Mouse (Mus musculus): ENCODE measurements around the gene Lhfp.
A peak's percentile ranks its signal among the peaks of the same experiment; 100 is the strongest.

Lhfp gene

DNA sequence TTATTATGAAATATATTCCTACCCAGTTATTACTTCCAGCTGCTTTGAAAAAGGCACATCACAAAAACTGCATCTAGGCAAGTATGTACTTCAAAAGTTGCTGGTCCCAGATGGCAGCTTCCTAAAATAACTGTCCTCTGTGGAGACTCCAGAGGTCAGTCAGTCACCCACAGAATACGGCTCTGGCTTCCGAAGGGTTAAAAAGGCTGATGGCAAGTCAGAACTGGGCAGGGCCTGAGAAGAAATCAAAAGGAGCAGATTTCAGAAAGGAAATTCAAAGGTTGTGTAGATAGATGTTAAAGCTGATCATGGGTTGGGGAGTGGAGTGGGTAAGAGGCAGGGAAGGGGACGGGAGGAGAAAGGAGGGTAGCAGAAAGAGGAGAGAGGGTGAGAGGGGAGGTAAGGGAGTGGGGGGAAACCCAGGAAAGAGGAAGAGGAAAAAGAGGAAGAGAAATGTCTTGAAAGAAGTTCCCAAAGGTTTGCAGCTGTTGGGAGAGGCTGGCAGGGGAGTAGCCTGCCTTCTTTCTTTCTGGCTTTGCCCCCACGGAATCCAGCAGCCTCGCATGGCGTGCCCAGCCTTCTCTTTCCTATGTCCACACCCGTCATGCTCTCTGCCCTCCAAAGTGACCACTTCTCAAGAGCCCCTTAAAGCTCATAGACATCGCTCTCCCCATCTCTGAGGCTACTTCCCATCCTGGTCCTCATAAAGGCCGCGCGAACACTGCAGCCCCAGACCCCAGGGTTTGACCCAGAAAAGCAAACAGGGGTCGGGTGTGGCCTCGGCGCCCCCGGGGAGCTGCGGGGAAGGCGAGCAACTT, 526 bp upstream of the Lhfp start:
- DNase-seq (ENCODE audit: low read depth, low spot score) = no peak

DNA sequence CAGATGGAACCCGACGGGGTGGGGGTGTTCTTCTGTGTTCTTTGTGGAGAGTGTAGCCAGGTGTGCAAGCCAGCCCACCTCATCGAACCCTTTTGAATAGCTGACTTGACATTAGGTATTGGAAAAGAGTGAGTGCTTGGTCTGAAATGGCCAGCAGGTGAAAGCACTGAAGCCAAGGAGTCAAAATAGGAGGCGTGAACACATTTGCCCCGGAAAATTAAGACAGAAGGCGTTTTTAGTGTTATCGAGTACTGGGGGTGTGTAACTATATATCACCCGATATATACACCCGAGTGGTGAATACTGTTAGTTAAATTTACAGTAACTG, 876 bp downstream of the Lhfp start:
- no peak for DNase-seq (ENCODE audit: low read depth, low spot score)

DNA sequence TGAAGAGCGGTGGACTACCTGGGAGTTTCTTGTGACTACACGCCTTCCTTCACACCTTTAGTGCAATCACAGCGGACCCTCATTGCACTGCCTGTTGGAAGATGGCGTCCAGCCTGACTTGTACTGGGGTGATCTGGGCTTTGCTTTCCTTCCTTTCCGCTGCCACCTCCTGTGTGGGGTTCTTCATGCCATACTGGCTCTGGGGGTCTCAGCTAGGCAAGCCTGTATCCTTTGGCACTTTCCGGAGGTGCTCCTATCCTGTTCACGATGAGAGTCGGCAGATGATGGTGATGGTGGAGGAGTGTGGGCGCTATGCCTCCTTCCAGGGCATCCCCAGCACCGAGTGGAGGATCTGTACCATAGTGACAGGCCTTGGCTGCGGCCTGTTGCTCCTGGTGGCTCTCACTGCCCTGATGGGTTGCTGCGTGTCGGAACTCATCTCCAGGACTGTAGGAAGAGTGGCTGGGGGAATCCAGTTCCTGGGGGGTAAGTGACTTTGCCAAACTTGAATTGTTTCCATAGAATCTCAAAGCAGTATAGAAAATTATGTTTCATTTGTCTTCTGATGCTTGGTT, 2.0 kb downstream of the Lhfp start:
- no peak for DNase-seq (ENCODE audit: low read depth, low spot score)

DNA sequence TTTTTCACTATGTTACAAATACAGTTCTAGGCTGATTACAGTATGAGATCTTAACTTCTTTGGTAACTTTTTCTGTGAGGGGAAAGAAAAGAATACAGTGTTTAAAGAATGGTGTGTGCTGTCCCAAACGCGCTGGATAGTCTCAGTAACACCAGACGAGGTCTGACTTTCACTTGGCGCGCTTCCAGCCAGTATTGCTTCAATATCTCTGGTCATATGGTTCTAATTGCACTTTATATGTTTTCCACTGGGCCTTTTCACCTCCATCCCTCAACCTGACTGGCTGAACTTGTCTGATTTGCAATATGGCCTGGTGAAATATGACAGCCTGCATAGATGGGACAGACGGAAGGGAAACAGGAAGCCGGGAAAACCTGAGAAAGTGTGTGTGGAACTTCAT, 2.9 kb downstream of the Lhfp start:
- DNase-seq (ENCODE audit: low read depth, low spot score) = peak; percentile 57

DNA sequence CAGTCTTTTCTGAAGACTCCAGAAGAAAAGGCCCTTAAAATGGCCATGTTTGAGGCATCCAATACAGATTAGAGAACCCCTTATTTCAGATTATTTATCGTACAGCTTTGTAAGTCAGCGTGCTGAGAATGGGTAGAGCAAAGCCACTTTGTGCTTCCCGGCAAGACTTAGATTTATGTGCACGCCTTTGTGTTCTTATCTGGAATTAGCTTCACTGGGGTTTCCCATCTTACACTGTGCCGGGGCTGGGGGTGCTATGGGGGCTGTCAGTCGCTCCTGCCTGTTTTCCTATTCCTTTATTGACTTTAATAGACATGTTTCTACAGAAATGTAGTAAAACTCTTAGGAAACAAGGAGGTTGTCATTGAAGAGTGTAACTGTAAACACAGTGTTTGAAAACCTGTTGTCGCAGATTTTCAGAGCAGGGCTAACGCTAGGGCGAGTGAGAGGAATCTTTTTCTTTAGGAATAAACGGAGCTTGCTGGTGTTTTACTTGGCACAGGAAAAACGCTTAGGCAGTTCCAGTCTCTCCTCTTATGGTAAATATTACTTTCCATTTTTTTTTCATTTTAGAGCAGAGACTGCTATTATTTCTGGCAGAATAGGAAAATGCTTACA, 3.5 kb downstream of the Lhfp start:
- DNase-seq (ENCODE audit: low read depth, low spot score) = peak; percentile 19

DNA sequence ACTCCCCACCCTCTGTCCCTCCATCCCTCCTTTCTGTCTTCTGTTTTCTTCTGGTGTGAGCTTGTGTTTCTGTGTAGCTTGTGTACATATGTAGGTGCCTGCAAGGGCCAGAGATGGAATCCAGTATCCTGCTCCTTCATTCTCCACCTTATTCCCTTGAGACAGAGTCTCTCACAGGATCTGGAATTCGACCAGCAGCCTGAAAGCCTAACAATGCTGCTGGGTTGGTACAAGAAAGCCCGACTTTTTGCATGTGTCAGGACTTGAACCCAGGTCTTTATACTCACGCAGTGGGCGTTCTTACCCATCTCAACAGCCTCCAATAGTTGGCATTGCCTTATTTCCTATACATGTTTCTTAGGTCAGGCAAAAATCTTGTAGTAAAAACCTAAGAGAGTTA, 4.4 kb downstream of the Lhfp start:
- DNase-seq (ENCODE audit: low read depth, low spot score) = no peak

DNA sequence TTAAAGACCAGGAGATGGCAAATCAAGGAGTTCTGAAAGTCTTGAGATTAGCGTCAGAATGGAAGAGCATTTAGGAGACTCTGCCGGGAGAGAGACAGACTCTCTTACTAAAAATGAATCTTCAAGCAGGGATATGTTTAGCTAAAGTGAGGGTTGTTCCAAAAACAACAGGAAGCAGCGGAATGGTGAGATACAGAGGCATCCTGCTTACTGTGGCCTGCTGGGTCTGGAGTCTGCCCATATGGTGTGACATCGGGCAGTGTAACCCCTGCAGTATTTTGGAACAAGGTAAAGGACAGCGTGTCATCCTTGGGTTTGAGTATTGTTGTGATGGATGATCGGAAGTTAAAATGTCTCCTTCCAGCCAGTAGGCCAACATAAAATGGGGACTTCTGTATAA, 5.0 kb downstream of the Lhfp start:
- no peak for DNase-seq (ENCODE audit: low read depth, low spot score)

DNA sequence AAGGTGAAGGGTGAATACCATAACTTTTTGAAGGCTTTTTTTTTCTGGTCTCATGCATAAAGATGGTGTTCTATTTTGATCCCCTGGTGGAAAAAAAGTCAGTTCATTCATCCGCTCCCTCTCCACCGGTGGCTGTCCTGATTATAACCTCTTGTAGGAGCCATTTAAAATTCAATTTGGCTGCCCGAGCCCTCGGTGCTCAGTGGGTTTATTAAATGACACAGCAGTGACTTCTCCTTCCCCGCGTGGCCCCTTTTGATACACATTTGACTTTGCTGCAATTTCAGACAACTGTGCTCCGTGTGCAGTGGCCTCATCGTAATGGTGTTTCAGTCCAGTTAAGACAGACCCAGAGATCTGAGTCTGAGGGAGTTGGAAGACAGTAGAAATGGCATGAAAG, 11.1 kb downstream of the Lhfp start:
- no peak for DNase-seq (ENCODE audit: low read depth, low spot score)

DNA sequence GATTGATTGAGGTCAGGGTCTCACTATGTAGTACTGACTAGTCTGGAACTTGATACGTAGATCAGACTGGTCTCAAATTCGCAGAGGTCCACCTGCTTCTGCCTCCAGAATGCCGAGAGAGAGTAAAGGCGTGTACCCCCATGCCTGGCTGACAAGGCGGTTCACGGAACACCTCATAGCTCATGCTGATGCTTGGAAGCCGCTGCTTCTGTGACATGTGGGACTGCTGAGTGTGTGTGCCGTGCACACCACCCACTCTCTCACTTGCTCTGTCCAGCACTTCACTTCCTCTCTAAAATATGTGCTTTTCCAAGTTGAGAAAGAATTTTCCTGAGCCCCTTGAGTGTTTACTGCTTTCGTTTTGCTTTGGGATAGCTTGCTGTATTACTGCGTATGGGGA, 15.1 kb downstream of the Lhfp start:
- no peak for DNase-seq (ENCODE audit: low read depth, low spot score)

DNA sequence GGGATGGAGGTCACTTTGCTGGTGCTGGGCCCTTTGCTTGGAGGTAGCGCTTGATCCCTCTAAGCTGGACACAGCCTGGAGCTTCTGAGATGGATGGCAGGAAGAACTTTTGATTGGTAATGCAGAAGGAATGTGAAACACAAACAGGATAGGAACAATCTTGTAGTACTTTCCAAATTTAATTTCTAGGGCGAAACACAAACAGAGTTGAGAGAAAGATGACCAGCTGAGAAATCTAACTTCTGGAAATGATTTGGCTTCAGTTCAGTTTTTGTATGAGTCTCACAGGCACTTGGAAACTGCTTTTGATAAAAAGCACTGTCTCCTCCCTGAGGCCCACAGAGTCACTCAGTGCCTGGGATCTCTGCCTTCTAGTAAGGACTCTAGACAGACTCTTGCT, 18.6 kb downstream of the Lhfp start:
- DNase-seq (ENCODE audit: low read depth, low spot score) = no peak

DNA sequence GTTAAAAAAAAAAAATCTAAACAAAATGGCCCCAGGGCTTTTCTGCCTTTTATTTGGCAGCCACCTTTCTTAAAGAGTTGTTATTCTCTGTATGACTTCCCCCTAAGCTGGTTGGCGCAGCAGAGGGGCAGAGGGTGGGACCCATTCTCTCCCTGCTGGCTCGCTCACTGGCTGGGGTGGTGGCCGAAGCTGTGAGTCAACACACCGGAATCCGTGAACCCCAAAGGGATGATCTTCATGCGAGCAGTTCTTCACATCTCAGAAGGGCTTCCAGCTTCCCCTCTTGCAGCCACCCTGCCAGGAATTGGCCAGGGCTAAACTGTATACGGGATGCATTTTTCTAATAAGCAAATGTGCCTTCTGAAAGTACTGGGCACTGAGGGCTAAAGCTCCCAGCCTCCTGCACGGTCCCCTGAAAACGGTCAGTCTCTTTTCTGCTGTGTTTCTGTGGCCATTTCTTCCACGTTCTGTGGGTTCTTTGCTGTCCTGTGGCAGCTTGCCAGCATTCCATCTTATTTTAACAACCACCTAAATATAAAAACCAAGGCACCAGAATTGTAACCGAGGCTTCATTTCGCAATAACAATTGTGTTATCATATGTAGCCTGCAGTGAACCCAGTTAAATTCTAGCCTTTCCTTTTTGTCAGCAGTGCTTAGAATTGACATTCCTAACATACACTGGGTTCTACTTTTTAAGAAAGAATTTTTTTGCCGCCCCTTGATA, 22.3 kb downstream of the Lhfp start:
- no peak for DNase-seq (ENCODE audit: low read depth, low spot score)

DNA sequence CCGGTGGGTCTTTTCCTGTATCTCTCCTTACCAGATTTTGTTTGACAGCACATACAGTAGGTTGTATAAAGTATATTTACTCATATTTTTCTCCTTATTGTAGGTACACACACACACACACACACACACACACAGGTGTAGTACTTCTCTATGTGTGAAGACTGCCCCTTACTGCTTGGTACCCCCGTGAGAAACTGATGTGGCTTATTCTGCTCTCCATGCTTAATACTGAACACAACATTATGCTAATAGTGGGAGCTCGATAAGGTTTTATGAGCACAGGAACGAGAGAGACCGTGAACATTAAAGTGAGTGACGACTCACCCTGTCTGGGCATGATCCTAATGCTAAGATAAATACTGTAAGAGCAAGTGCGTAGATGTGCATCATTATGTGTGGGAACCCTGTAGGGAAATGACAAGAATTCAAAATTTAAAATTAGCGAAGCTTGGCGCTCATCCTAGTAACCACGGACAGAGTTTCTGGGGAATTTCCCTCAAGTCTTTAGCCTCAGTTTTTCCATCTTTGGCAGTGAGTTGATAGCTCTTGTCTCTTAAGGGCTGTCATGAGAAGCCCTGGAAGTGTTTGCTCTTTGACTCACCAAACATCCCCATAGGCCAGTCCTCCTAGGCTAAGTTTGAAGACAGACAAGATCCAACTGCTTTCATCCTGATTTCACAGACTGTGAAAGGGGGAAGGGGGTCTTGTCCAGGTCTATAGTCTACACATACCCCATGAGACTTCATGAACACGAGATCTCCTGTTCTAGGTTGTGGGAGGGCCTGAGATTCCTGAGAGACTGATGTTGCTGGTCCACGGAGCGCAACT, 24.2 kb downstream of the Lhfp start:
- DNase-seq (ENCODE audit: low read depth, low spot score) = no peak

DNA sequence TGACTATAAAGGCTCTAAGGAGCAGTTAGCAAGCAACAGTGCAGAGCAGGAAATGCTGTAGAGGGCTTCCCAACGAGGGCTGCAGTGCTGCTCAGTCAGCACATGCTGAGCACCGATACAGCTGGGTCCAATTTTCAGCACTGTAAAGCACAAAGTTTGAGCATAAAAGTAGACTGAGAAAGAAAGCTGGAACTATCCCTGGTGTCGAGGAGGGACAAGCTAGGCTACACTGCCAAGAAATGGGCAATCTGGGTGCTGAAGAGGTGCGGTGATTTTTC, 24.7 kb downstream of the Lhfp start:
- no peak for DNase-seq (ENCODE audit: low read depth, low spot score)

DNA sequence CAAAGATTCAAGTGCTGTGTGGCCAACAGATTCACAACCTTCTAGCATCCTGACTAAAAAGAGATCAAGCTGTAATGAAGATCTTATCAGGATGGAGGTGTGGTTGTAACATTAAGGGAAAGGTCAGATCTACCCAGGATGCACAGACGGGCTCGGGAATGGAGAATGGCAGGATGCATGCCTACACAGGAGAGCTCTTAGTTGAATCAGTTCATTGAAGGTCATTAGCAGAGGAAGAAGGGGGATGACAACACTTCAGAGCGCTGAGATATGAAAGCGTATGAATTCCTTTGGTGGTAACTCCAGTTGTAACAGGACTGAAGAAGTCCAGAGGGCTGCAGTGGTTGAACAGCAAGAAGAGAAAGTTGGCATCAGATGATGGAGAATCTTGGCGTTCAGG, 27.1 kb downstream of the Lhfp start:
- no peak for DNase-seq (ENCODE audit: low read depth, low spot score)

DNA sequence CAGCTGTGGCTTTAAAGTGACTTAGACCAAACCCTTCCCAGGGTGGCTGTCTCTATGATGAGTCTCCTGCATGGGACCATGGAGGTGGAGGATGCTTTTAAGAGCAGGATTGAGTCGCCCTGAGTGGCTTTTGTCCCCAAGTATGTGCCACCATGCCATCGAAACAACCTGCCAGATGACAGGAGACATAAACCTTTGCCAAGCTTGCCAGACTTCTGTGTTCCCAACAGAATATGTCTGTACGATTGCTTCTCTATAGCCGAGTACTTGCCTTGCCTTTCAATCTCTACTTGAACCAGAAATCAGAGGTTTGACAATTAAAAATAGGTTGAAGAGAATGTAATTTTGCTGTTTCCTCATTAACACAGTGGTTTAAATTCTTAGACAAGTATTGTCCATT, 32.9 kb downstream of the Lhfp start:
- no peak for DNase-seq (ENCODE audit: low read depth, low spot score)

DNA sequence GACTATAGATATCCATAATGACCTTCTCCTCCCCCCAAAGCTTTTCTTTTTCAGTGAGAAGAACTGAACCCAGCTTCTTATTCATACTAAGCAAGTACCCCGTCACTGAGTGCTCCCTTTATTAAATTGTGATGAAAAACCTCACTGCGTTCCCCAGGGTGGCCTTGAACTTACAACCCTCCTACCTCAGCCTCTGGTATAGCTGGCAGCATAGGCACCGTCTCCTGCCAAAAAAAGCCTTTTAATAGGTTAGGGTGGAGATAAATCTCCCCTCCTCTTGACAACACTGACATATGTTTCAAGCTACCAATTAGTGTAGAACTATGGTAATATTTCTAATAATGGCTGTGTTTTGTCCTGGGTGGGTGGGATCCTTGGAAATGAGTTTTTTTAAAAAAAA, 33.4 kb downstream of the Lhfp start:
- no peak for DNase-seq (ENCODE audit: low read depth, low spot score)

DNA sequence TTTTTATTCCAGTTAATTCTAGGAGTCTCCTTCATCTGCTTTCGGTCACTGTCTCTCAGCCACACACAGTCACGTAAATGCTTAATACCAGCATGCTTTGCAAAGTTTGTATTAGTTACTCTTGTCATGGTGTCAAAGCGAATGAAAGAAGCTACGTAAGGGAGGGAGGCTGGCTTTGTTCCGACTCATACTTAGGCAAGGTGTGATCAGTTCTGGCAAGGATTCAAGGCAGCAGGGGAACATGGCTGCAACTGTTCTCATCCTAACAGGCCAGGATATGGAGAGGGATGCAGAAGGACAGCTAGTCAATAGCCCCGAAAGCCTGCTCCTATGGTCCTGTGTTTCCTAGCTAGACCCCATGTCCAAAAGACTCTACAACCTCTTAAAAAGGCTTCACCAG, 39.0 kb downstream of the Lhfp start:
- DNase-seq (ENCODE audit: low read depth, low spot score) = no peak

DNA sequence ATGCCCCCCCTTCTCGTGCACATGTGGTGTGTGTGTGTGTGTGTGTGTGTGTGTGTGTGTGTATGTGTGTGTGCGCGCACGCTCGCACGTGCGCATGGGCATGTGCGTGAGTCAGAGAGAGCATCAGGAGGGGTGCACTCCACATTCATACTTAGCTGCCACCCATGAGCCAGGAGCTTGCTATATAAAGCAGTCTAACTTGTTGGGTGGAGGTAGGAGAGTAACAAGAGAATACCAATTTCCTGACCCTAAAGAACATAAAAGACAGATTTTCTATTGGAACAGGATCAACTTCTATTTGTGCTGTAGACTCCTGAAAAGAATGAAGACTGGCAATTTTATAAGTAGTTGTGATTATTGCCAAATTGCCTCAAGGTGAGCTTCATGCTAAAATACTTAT, 39.4 kb downstream of the Lhfp start:
- no peak for DNase-seq (ENCODE audit: low read depth, low spot score)

DNA sequence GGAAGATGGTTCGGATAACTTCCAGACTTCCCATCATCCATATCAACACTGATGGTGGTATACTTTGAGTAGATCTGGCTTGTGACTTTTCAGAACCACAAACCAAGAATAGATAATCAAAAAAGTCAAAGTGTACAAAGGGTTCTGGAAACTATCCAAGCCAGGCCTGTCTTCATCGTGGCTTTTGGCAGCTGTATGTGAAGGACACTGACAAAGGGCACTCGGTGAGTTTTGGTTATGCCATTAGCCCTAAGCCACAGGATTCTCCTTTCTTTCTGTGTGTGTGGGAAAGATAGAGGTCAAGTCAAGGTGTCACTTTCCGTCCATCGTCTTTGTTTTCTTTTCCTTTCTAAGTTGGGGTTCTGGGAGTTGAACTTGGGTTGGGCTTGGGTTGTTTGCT, 42.4 kb downstream of the Lhfp start:
- no peak for DNase-seq (ENCODE audit: low read depth, low spot score)

DNA sequence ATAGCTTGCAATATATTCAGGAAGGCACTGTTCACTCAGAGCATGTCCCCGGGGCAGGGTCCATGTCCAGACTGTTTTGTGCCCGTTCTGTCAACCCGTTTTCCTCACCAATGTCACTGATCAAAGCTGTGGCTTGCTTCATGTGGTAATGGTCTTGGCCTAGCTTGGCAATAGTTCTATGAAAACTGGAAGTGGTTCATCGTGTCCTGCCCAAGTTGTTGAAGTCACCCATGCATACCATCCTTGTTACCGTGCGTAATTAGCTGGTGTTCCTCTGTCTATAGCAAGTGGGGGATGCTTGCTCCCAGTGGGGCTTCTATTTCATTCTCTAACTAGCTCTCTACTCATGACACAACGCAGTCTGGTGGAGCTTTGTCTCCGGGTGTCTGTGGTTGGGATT, 43.5 kb downstream of the Lhfp start:
- no peak for DNase-seq (ENCODE audit: low read depth, low spot score)

DNA sequence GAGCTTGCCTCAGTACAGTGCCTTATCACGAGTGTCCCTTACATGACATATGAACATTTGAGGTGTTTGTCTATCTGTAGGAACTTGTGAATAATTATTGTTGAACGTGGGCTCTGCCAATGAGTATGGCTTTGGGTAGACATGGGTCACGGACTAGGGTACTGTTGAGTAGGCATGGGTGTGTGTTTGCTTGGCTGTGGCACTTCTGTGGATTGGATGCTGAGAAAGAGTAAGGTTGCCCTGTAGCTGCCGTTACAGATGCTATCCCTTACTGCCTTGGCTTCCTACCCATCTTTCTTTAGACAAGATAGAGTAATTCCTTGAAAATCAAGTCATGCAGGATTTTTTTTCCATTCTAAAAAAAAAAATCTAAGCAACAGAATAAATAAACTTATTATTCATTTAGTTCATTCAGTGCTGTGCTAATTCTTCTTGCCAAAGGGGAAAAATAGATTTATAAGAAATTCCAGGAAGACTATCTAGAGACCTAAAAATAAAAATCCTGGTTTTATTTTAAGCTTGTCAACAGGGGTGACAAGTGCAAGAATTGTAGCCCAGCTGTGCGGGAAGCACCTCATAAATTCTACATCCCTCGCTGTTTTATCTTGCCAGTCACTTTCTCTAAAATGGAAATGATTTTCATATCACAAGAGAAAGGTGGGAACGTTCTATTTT, 45.3 kb downstream of the Lhfp start:
- no peak for DNase-seq (ENCODE audit: low read depth, low spot score)

Data from embryo, embryonic 11.5 days (tissue).